Mouse (Mus musculus): ENCODE measurements around the gene Sp2.

DNA sequence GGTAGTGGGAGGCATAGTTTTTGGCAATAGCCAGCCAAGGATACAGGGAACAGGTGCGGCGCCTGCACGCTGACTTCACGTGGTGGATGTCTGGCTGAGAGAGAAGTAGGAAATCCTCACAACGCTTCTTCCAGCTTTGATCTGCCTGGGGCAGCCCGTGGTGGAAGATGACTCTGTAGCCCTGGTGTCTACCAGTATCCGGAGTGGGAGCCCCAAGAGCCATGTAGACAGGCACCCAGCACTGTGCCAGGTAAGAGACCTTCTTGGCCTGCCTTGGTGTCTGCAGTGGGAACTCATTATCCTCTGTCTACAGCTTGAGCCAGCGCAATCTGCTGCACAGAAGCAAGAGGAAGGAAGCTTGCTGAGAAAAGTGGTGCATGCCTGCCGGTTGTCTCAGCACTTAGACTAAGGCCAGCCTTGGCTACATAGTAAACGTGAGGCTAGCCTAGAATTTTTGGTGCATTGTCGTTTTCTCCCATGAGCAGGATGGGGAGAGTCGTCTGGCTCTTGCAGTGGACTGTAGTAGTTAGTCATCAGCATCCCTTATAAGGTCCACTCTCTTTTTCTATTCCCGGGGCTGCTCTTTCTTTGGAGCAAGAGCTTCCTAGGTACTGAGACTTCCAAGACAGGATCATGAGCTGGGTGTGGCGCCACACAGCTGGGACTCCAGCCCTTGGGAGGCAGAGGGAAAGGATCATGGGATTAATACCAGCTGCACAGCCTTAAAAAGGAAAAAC is 37.7 kb downstream of the Sp2 start:
- TF ChIP-seq HCFC1 (IDR thresholded peaks at IDR 0.05; ENCODE audit: borderline replicate concordance, insufficient read depth, low read length) (no peak), CHD2 (IDR thresholded peaks at IDR 0.05; ENCODE audit: low read depth, low read length) (no peak), ZC3H11A (IDR thresholded peaks at IDR 0.05; ENCODE audit: borderline replicate concordance, low read depth, low read length) (no peak), MAFK (IDR thresholded peaks at IDR 0.05; ENCODE audit: insufficient read depth, low read depth, low read length) (no peak), ZNF384 (IDR thresholded peaks at IDR 0.05; ENCODE audit: low read depth, low read length) (no peak)

All from ES-E14 (cell line).